Mouse (Mus musculus): ENCODE measurements around the gene Ccl1. TPM values are rescaled to one million over a fixed set of nuclear protein-coding genes. Genes with fewer than 3 reads are reported as not detected.

Gene Ccl1
- polyA plus RNA-seq, 1 experiment from 2014 or later = not detected

DNA sequence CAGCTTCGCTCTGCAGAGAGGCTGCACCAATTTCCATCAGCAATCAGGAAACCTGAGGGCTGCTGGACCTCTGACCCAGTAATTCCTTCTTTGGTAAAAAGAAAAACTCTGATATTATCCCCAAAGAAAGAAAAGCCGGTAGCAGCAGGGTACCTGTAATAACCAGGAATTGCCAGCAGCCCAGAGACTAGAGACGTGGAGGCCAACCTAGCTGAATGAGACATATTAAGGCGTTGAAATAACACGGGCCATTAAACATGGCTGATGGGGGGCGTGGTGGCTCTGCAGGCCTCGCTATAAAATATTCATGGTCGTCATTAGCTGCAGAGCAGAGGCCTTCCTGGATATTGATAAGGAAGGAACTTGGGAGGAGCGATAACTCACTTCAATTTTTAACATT lies 78.5 kb downstream of the Ccl1 start:
- no peak overlapping the region for H3K9ac ChIP-seq (ENCODE audit: low read depth, low read length)
- no peak for ATAC-seq (ENCODE audit: low read depth)

DNA sequence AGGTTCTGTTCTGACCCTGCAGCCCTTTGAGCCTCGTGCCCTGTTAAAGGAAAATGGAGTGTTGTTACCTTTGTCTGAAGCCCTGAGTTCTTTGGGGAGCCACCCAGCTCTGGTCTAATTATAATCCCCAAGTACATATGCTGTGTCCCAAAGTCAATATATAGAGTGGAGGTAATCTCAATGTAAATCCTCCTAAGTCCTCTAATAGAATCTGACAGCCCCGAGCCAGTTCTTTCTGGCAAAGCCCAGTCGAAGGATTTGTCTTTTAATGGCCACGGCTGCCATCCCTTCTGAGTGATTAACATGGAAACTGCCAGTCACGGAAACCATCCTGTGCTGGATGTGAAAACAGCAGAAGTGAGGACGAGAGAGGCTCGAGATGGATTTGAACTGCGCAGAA lies 79.6 kb downstream of the Ccl1 start:
- no peaks in the 10 kb centered on the region for H3K4me1 ChIP-seq (ENCODE audit: control insufficient read depth, low read depth, low read length)

More for the DNA sequence above, 78.5 kb downstream of the Ccl1 start:
- Histone ChIP-seq H3K27ac (ENCODE audit: low read length) (no peak overlapping the region), H3K36me3 (ENCODE audit: control insufficient read depth, insufficient read depth) (no peaks in the 10 kb centered on the region), H3K4me1 (ENCODE audit: control insufficient read depth, low read depth, low read length) (no peaks in the 10 kb centered on the region), H3K27me3 (ENCODE audit: control insufficient read depth, insufficient read depth, low read depth, low read length) (no peaks in the 10 kb centered on the region), H3K4me3 (ENCODE audit: low read depth, low read length) (no peak overlapping the region), H3K9me3 (replicated peaks; ENCODE audit: control insufficient read depth, low read length) (no peaks in the 10 kb centered on the region), H3K4me2 (ENCODE audit: low read depth, low read length) (no peak overlapping the region)
- WGBS (ENCODE audit: insufficient replicate concordance) = 70% methylated on average over 9 of the region's 9 CpGs

DNA sequence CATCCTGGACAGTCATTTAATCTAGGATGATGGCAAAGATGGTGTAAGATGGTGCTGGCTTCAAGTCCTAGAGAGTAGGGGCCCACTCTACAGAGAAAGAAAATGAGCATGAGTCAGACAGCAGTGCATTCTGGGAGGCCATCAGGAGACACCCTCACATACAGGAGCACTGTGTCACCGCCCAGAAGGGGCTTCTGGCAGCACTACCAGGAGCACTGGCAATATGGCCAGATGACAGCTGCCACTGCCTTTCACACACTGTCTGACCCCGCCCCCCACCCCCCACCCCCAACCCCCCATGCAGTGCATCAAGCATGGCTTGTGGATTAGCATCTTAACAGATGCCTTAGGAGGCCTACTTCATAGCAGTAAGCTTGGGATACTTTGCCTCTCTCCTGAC lies 89.0 kb downstream of the Ccl1 start:
- Histone ChIP-seq H3K4me1 (ENCODE audit: control insufficient read depth, low read depth, low read length) (no peaks in the 10 kb centered on the region), H3K9me3 (replicated peaks; ENCODE audit: control insufficient read depth, low read length) (no peaks in the 10 kb centered on the region), H3K27me3 (ENCODE audit: control insufficient read depth, insufficient read depth, low read depth, low read length) (no peaks in the 10 kb centered on the region), H3K36me3 (ENCODE audit: control insufficient read depth, insufficient read depth) (no peaks in the 10 kb centered on the region), H3K4me2 (ENCODE audit: low read depth, low read length) (no peak overlapping the region), H3K9ac (ENCODE audit: low read depth, low read length) (no peak overlapping the region), H3K27ac (ENCODE audit: low read length) (no peak overlapping the region), H3K4me3 (ENCODE audit: low read depth, low read length) (no peak overlapping the region)
- 52% methylated on average over 2 of the region's 2 CpGs for WGBS (ENCODE audit: insufficient replicate concordance)
- ATAC-seq (ENCODE audit: low read depth) = no peak

More for the DNA sequence above, 79.6 kb downstream of the Ccl1 start:
- H3K27ac ChIP-seq (ENCODE audit: low read length) = no peak overlapping the region
- H3K27me3 ChIP-seq (ENCODE audit: control insufficient read depth, insufficient read depth, low read depth, low read length) = no peaks in the 10 kb centered on the region
- no peak overlapping the region for H3K4me2 ChIP-seq (ENCODE audit: low read depth, low read length)
- no peak overlapping the region for H3K4me3 ChIP-seq (ENCODE audit: low read depth, low read length)
- no peak for ATAC-seq (ENCODE audit: low read depth)
- 52% methylated on average over 8 of the region's 8 CpGs for WGBS (ENCODE audit: insufficient replicate concordance)
- no peaks in the 10 kb centered on the region for H3K9me3 ChIP-seq (replicated peaks; ENCODE audit: control insufficient read depth, low read length)
- no peaks in the 10 kb centered on the region for H3K36me3 ChIP-seq (ENCODE audit: control insufficient read depth, insufficient read depth)
- H3K9ac ChIP-seq (ENCODE audit: low read depth, low read length) = no peak overlapping the region

DNA sequence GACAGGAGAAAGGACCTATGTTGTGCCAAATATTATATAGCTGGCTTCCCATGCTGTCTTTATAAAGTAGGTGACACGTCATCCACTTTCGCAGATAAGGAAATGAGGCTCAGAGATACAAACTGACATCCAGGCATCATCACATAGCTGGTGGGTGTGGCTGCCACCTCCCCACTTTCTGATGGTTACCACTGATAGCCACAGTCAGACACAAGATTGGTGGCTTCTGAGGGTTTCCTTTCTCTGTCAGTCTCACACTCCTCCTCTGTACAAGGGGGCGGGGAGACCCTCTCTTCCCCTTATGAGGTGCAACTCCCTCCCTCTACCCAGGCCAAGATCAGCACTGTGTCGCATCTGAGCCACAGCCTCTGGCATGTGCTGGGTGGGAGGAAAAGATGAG lies 91.1 kb downstream of the Ccl1 start:
- Histone ChIP-seq H3K27me3 (ENCODE audit: control insufficient read depth, insufficient read depth, low read depth, low read length) (no peaks in the 10 kb centered on the region), H3K27ac (ENCODE audit: low read length) (no peak overlapping the region), H3K9ac (ENCODE audit: low read depth, low read length) (no peak overlapping the region), H3K4me3 (ENCODE audit: low read depth, low read length) (no peak overlapping the region), H3K36me3 (ENCODE audit: control insufficient read depth, insufficient read depth) (no peaks in the 10 kb centered on the region), H3K4me2 (ENCODE audit: low read depth, low read length) (no peak overlapping the region), H3K4me1 (ENCODE audit: control insufficient read depth, low read depth, low read length) (no peaks in the 10 kb centered on the region), H3K9me3 (replicated peaks; ENCODE audit: control insufficient read depth, low read length) (no peaks in the 10 kb centered on the region)
- no peak for ATAC-seq (ENCODE audit: low read depth)
- WGBS (ENCODE audit: insufficient replicate concordance) = 19% methylated on average over 4 of the region's 4 CpGs

DNA sequence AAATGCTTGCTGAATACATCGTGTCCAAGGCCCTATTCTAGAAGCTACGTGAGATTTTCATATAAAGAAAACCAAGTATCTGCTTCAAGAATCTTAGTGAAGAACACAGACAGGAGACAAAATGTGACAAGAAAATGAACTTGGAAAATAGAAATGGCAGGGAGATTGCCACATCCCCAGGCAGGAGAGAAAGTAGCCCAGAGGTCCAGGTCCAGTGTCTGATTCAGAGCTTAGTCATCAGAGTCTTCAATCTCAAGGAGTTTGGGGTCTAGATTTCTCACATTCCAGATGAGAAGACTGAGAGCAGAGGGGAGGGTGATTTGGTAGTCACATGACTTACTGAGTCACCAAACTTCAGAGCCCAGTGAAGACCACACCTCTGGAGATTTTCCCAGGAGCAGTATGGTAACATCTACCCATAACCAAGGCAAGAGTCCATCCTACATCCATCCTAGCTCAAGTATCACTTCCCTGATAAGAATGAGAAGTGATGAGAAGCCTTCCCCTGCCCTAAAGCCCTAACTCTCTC lies 98.5 kb downstream of the Ccl1 start:
- Histone ChIP-seq H3K4me3 (ENCODE audit: low read depth, low read length) (no peak overlapping the region), H3K27ac (ENCODE audit: low read length) (no peak overlapping the region), H3K4me2 (ENCODE audit: low read depth, low read length) (no peak overlapping the region), H3K4me1 (ENCODE audit: control insufficient read depth, low read depth, low read length) (no peaks in the 10 kb centered on the region), H3K27me3 (ENCODE audit: control insufficient read depth, insufficient read depth, low read depth, low read length) (no peaks in the 10 kb centered on the region), H3K9me3 (replicated peaks; ENCODE audit: control insufficient read depth, low read length) (no peaks in the 10 kb centered on the region), H3K36me3 (ENCODE audit: control insufficient read depth, insufficient read depth) (no peaks in the 10 kb centered on the region), H3K9ac (ENCODE audit: low read depth, low read length) (no peak overlapping the region)
- no peak for ATAC-seq (ENCODE audit: low read depth)
- WGBS (ENCODE audit: insufficient replicate concordance) = 67% methylated on average over 2 of the region's 2 CpGs

DNA sequence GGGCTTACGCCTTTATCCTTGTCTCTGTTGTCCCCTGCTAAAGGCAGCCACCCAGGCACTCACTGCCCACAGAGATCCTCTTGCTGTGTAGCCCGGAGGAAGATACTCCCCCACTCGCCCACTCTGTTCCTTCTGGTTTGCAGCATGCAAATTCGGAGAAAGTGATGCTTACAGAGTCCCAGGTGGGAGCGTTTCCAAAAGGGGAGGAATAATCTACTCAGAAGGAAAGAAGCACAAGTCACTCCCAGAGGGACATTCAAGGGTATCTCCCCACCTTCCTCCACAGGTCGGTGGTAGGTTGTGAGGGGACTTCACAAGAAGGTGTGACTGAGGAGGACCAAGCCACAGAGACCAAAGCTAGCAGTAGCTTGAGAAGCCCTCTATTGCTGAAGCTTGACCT lies 100.3 kb downstream of the Ccl1 start:
- Histone ChIP-seq H3K4me1 (ENCODE audit: control insufficient read depth, low read depth, low read length) (no peaks in the 10 kb centered on the region), H3K4me3 (ENCODE audit: low read depth, low read length) (no peak overlapping the region), H3K4me2 (ENCODE audit: low read depth, low read length) (no peak overlapping the region), H3K9ac (ENCODE audit: low read depth, low read length) (no peak overlapping the region), H3K9me3 (replicated peaks; ENCODE audit: control insufficient read depth, low read length) (no peaks in the 10 kb centered on the region), H3K27ac (ENCODE audit: low read length) (no peak overlapping the region), H3K27me3 (ENCODE audit: control insufficient read depth, insufficient read depth, low read depth, low read length) (no peaks in the 10 kb centered on the region), H3K36me3 (ENCODE audit: control insufficient read depth, insufficient read depth) (no peaks in the 10 kb centered on the region)
- no peak for ATAC-seq (ENCODE audit: low read depth)
- WGBS (ENCODE audit: insufficient replicate concordance) = 46% methylated on average over 6 of the region's 6 CpGs

DNA sequence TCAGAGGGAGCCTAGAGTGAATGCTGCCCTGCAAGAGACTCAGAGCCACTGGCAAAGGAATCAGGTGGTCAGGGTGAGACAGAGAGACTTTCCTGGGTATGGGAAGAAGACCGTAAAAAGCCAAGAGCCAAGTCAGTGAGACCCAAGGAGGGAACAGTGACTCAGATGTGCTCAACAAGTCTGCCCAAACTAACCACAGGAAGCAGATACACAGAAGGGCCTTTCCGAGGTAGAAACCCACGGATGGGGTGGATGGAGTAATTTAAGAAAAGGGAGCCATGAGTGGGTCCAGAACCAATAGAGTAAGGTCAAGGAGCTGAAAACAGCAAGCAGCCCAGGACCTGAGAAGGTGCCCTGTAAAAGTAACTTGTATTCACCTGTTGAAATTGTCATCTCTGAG lies 101.8 kb downstream of the Ccl1 start:
- ATAC-seq (ENCODE audit: low read depth) = no peak
- Histone ChIP-seq H3K9me3 (replicated peaks; ENCODE audit: control insufficient read depth, low read length) (no peaks in the 10 kb centered on the region), H3K27ac (ENCODE audit: low read length) (no peak overlapping the region), H3K4me1 (ENCODE audit: control insufficient read depth, low read depth, low read length) (no peaks in the 10 kb centered on the region), H3K27me3 (ENCODE audit: control insufficient read depth, insufficient read depth, low read depth, low read length) (no peaks in the 10 kb centered on the region), H3K4me3 (ENCODE audit: low read depth, low read length) (no peak overlapping the region), H3K36me3 (ENCODE audit: control insufficient read depth, insufficient read depth) (no peaks in the 10 kb centered on the region), H3K9ac (ENCODE audit: low read depth, low read length) (no peak overlapping the region), H3K4me2 (ENCODE audit: low read depth, low read length) (no peak overlapping the region)
- 23% methylated on average over 3 of the region's 3 CpGs for WGBS (ENCODE audit: insufficient replicate concordance)

DNA sequence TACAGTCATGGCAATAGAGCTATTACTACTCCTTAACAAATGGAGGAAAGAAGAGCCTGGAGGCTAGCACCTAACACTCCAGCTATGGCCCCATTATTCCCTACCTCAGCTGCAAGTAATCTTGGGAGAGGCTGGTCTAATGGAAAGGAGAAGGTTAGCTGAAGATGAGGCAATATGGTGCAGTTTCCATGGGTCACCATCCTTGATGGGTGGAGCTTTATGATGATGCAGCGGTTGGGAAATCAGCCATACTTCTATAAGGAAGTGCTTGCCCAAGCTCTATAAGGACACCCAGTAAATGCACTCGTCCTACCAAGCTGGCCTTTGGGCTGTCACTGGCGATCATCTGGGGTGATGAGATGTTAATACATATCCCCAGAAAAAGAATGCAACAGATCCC lies 107.7 kb downstream of the Ccl1 start:
- H3K9me3 ChIP-seq (replicated peaks; ENCODE audit: control insufficient read depth, low read length) = no peaks in the 10 kb centered on the region
- no peaks in the 10 kb centered on the region for H3K4me1 ChIP-seq (ENCODE audit: control insufficient read depth, low read depth, low read length)
- no peaks in the 10 kb centered on the region for H3K36me3 ChIP-seq (ENCODE audit: control insufficient read depth, insufficient read depth)
- H3K27me3 ChIP-seq (ENCODE audit: control insufficient read depth, insufficient read depth, low read depth, low read length) = no peaks in the 10 kb centered on the region
- ATAC-seq (ENCODE audit: low read depth) = no peak
- no peak overlapping the region for H3K4me2 ChIP-seq (ENCODE audit: low read depth, low read length)
- H3K4me3 ChIP-seq (ENCODE audit: low read depth, low read length) = no peak overlapping the region
- no peak overlapping the region for H3K27ac ChIP-seq (ENCODE audit: low read length)
- 52% methylated on average over 3 of the region's 3 CpGs for WGBS (ENCODE audit: insufficient replicate concordance)
- no peak overlapping the region for H3K9ac ChIP-seq (ENCODE audit: low read depth, low read length)

DNA sequence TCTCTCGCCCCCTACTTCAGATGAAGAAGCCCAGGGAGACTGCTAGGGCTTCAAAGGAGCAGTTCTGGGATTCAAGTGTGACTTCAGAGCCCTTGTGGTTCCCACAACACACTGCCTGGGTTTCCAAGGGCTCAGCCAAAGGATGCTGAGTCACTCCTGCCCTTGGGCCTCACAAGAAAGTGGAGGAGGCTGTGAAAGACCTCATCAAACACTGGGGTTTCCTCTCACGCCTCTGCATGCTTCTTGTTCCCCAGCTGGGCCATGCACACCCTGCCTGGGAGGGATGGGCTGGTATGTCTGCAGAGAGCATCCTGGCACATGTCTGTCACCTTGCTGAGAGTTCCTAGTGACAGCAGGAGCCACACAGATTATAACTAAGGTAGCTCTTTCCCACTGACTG lies 110.5 kb downstream of the Ccl1 start:
- Histone ChIP-seq H3K36me3 (ENCODE audit: control insufficient read depth, insufficient read depth) (no peaks in the 10 kb centered on the region), H3K4me1 (ENCODE audit: control insufficient read depth, low read depth, low read length) (no peaks in the 10 kb centered on the region), H3K4me3 (ENCODE audit: low read depth, low read length) (no peak overlapping the region), H3K4me2 (ENCODE audit: low read depth, low read length) (no peak overlapping the region), H3K9me3 (replicated peaks; ENCODE audit: control insufficient read depth, low read length) (no peaks in the 10 kb centered on the region), H3K9ac (ENCODE audit: low read depth, low read length) (no peak overlapping the region), H3K27ac (ENCODE audit: low read length) (no peak overlapping the region), H3K27me3 (ENCODE audit: control insufficient read depth, insufficient read depth, low read depth, low read length) (no peaks in the 10 kb centered on the region)
- WGBS (ENCODE audit: insufficient replicate concordance) = 23% methylated on average over 2 of the region's 2 CpGs
- ATAC-seq (ENCODE audit: low read depth) = no peak

All from liver, embryonic 16.5 days (tissue).